Mouse (Mus musculus): ENCODE measurements around the gene Ptprd.
A peak's percentile ranks its signal among the peaks of the same experiment; 100 is the strongest.

Gene Ptprd

DNA sequence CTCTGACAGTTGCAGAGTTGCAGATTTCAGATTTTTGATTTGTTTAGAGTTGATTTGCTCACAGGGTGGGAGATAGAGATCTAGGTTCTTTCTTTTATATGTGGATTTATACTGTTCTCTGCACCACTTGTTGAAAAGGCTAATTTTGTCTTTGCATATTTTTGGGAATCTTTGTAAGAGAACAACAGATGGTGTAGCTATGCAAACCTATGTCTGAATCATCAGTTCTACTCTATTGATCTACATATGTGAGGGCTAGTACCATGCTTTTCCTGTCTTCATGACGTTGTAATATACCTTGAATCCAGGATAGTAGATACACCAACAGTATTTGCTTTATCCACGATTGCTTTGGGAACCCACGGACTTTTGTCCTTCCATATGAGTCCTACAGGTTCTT lies 1628.7 kb downstream of the Ptprd start:
- DNase-seq: no peak

DNA sequence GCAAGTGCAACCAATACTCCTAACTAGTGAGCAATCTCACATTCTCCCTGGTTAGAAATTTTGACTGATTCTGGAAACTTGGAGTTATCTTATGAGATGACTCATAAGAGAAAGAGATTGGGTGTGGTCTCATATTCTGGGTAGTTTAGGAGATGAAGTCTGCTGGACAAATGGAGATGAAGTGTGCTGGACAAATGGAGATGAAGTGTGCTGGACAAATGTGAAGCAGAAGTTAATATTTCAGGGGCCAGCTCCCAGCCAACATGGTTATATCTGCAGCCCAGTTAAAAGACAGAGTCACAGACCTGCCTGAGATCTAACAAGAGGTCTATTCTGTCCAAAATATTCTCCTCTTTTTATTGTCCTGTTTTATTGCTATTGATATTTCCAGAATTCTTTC lies 1645.8 kb downstream of the Ptprd start:
- no peak for DNase-seq

DNA sequence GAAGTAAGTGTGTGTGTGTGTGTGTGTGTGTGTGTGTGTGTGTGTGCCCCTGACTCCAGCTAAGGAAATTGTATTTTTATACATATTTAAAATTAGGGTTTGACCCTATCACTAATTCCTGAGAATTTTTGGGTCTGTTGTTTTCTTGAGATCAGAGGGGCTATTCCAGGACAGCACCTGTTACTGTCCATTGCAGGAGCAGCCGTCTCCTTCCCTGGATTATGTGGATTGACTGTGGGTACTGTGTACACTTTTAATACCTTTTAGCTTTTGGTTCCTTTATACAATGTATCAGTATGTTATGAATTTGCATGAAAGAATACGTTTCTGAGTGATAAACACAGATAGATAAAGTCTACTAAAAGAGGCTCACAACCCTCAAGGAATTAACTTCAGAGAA lies 1670.0 kb downstream of the Ptprd start:
- no peak for DNase-seq

DNA sequence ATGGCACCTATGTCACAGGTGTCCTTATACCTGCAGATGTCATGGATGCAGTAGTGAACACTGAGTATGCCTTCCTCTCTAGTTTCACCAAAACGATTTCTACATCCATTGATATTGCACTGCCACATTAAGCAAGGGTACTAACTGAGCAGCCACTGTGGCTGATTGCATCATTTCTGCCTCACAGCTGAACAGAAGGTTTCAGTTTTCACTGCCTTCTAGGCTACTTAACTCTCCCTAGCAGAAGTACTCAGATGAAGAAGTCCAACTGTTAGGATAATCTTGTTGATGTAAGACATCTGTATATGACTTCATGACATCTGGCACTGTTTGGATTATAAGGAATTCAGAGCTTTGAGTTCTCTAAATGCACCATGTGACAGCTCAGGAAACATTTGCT lies 1678.8 kb downstream of the Ptprd start:
- no peak for DNase-seq

DNA sequence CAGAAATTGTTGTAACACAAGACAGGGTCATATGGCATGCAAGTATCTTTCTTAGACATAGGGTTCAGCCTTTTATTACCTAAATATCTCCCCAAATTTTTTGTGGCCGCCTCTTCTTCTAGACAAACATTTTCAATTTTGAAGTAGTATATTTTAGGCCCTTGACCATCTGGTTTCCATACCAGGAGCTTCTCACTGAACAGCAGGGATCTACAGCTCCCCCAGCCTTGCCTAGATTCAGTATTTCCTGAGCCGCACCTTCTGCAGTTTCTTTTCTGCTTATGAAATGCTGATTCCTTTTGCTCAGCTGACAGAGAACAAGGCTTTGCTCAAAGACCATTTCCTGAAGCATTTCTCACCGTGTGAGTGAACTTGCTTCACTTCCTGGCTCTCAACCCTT lies 1686.5 kb downstream of the Ptprd start:
- DNase-seq: no peak

DNA sequence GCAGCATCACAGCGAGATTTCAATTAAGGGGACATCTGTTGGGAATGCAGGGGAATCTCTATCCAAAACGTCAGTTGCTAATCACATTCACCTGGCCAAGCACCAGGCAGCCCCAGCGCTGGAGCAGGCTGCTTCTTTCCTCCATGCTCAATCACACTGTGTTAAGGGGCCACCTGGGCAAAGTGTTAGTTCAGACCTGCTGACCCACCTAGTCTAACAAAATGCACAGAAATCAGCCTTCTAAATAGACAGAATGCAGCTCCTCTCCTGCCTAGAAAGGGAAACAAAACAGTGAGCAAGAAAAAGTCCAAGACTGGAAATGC lies 1708.5 kb downstream of the Ptprd start:
- DNase-seq: no peak

DNA sequence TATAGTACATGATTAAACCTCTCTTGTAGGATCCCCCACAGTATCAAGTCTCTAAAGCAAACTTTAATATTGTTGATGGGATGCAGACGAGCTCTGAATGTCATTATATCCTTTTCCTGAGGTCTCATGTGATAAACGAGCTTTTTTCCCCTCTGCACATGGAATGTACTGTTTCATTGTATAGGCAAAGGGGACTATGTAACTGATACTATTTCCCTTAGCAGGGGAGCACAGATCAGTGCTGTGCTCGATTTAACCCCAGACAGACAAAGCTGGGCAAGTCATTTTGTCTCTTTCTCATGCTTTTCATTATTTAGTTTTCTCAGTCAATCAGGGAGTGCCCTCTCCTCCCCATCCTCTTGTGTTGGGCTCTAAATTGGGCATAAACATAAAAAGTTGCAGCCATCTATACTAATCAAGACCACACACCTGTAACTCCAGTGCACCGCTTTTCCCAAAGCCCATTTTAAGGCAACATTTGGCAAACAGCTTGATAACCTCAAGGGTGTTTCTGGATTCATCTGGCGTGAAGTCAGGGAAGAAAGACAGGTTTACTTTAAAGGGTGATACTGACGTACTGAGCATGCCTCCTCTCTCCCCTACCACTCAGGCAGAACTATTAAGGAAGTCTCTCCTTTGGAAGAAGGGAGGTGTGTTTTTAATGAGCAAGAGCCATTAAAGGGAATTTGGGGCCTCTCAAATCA lies 1709.0 kb downstream of the Ptprd start:
- no peak for DNase-seq

DNA sequence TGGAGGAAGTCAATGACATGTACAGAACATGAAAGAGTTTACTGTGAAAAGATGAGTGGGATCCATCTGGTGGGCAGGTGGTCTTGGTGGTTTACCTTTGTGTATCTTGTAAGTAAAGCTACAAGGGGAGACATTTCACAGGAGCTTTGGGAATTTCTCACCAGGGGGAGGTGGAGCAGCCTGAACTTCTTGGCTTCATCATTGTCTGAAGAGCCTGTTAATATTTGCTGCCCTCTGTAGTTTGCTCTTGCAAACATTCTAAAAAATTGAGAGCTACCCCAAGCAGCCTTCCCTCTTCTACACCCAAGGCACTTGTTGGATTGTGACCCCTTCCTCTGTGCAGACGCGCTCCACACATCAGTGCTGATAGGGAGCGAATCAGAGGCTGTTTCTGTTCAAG lies 1725.9 kb downstream of the Ptprd start:
- DNase-seq: no peak

DNA sequence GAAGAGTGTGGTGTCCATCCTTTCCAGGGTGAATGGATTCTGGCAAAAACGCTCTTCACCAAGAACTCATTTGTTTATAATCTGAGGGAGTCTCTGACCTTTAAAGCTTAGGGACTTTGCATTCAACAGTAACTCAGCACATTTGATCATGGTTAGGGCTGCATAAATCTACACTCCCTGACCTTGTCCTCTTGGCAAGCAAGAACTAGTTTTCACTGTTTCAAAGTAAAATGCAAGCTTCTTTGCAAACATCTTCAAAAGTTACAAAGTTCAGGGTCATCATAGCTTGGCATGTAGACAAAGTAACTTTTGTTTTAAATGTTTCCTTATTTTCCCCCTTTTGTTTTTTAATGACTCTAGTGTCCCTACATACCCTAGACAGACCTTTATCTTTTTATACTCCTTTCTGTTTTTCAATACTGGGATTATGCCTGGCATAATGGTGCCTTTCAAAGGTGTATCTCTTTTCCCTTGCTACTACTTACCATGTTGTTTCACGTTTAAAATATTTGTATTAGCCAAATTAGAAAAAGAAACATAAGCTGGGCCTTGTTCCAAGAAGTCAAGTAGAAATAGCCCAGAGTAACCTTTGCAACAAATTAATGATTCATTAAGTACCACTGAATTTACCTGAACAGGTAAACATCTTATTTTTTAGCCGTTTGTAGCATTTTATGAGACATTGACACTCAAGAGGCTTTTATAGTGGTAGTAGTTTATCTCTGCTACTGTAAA lies 1743.2 kb downstream of the Ptprd start:
- no peak for DNase-seq

DNA sequence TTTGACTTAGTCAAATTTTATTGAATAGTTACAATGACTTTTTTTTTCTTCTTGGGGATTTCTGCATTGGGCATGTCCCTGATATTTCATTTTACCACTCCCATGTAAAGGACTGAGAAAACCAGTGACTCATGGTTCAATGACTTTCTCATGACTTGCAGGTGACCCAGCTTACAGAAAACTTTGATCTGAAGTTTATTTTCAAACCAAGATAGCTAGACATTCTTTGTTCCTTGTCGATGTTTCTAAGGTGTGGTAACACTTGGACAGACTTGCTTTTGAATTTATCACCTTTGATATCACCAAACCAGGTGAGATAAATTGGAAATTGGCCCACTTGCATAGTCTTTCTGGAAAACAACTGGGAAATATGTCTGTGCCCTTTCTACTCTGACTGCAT lies 1747.1 kb downstream of the Ptprd start:
- no peak for DNase-seq

DNA sequence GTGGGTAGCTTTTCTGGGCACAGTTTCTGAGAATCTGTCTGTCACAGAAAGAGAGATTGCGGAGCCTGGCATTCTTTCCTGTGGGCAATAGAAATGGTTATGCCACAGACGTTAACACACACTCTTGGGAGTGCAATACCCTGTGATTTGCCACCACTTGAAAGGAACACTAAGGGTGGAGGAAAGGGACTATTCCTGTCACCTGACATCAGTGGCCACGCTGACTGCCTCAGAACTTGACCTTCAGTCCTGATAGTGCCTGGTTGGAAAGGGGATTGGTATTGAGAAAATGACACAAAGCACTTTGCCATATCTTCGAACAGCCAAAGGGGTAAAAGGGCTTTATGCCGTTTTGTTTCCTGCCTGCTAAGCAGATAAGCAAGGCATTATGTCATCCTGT lies 1750.4 kb downstream of the Ptprd start:
- no peak for DNase-seq

DNA sequence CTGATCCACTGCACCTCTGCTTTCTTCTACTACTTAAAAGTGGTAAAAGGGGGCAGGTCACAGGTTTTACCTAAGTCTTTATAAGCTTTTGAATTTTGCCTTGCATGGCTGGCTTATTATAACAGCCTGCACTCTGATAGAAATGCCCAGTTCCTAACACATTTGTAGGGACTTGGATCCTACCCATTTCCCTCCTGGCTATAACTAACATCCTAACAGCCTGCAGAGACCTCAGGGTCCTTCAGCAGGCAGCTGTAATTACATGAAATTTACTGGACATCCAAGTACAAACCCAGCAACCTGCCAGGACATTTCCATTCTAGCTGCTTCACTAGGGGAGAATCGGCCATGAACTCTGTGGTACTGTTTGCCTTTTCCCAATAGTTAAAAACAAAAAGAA lies 1751.2 kb downstream of the Ptprd start:
- DNase-seq: no peak

DNA sequence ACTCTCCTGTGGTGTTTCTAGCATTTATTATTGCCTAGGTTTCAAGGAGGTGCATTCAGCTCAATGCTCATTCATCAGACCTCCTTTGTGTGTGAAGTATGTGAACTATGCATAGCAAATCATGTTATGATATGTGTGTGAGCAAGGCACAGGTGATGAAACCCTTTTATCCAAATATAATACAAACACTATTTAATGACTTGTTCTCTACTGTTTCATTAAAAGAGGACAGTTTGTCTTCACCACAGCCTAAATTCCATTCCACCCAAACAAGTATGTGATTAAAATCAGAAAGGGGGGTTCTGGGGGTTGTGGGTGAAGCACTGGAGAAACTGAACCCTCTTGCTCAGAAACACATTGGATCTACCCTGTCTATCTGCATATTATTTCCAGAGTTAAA lies 1752.1 kb downstream of the Ptprd start:
- DNase-seq: no peak

DNA sequence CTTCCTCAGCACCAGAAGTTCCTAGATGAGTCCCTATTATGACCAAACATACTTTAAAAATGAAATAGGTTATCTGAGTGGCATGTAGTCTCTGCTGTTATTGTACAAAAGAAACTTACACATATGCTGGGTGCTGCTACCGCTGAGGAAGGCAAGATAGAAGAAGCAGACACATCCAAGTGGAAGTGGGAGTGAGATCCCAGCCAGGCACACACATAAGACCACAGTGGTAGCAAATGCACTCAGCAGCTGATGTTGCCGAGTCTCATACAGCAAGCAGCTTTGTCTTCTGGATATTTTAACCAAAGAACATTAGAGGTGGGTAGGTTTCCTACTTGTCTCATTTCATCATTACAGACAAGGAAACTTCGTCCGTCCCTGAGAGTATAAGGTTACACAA lies 1759.5 kb downstream of the Ptprd start:
- DNase-seq: no peak

DNA sequence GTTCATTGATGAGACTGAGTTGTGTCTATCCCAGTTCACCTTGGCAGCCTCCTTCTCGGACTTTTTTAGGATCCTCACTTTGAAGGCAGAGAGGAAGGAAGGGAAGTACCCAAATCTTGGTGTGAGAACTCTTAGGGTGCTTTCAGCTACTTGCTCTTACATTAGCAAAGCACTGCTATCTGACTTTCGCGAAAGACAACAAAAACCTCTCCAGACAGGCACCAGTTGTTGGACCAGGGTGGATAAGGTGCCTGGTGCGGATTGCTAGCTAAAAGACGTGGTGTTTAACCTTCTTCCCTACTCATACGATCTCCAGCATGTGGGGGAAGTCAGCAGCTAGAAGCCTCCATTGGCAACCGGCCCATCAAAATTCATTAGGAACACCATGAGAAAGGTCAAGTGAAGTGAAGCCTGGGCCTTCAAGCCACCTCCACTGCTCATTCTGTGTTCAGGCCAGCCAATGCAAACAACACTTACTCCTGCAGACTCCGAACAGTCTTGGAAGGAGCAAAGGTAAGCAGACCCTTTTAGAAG lies 1760.7 kb downstream of the Ptprd start:
- no peak for DNase-seq

DNA sequence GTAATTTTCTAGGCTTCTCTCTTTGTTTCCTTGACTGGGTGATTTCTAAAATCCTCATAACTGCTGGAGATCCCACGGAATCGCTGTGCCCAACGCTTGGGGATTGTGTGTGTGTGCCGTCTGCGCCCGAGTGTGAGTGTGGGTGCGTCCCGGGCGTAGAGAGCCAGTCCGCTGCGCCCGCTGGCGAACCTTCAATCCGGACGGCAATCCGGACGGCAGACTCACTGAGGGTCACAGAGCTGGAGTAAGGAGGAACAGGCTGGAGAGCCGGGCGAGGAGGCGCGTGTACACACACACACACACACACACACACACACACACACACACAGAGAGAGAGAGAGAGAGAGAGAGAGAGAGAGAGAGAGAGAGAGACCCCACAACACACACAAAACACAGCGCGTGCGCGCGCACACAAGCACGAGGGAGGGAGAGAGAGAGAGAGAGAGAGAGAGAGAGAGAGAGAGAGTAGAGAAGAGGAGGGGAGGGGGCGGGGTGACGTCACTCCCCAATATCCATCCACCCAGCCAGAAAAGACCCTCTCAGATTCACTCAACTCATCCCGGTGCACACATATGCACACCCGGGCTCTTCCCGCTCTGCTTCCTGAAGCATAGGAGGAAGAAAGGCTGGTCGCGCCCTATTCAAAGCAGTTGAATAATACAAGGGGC lies 1761.3 kb downstream of the Ptprd start:
- DNase-seq: no peak

DNA sequence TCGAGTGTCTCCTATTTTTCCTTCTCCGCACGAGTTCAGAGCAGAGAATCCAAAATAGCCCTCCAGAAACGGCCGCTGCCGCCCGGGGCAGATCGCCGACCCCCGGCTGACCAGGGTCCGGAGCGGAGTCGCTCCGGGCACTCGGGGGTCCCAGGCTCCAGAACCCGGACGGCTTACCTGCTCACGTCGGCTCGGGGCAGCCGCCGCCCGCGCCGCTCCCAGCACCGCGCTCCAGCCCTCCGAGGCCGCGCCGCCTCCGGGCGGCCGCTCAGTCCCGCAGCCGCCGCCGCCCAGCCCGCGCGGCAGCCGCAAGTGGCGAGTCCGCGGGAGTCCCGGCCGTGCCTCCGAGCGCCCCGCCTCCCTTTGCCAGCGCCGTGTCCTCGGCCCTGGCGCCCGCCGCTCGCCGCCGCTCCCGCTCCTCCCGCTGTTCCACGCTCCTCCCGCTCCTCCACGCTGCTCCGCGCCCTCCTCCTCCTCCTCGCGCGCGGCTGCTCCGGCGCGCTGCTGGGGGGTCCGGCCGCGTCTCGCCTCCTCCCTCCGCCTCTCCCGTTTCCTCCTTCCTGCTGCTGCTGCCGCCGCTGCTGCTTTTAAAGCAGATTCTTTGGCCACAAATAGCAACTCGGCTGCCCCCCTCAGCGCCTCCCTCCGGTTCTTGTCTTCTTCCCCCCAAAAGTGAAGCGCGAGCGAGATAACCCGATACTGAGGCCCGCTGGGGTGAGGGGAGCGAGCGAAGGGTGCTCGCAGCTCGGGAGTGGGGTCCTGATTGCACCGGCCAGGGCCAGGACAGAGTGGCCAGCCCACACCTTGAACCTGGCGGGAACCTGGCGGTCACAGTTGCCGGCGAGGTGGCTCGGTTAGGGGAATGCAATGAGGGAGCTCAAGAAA lies 1762.1 kb downstream of the Ptprd start:
- peak in 1 of 2 experiments; percentile 6 for DNase-seq

DNA sequence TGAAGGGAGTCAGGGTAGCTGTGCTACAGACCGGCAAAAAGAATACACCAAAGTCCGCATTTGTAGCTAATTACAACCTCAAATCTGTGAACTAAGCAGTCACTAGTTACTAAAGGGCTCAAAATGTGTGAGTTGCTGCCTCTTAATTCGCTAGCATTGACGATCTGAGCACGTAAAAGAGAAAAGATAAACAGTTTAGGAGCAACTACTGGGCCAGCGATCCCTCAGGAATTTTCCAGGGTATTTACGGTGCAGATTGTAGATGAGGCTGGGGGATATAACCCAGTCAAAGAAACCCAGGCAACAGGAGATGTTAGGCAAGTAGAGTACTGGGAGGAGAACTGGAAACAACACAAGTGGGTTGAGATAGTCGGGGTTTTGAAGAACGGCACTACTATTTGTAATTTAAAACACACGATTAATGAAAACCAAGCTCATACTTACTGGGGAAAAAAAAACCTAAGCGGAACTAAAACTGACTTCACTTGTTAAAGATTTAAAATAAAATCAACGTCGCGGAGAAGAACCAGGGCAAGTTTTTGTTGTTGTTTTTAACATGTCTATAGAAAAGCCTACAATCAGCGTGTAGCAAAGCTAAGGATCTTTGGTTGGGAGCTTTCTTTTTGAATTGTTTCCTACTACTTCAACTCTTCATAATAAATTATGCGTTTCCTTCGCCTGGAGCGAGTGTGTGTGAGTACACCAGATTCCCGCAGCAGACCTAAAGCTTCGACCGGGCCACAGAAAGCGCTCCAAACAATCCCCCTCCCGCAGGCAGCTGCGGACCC lies 1762.9 kb downstream of the Ptprd start:
- DNase-seq: no peak

DNA sequence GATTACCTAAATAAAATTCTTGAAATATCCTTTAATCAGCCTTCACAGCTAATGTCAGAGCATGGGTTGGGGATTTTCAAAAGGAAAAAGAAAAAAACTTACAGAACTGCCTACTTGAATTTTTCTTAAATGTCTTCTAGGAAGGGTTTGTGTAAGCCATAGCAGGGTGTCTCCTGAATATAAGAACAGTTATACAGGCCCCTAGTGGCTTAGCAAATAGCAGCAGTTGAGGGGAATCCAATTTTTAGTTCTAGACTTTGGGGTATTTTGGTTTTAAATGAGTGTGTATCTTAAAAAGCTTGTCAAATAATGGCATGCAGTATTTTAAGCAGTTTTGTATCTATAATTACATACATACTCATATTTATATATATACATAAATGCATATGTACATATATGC lies 1764.4 kb downstream of the Ptprd start:
- no peak for DNase-seq

DNA sequence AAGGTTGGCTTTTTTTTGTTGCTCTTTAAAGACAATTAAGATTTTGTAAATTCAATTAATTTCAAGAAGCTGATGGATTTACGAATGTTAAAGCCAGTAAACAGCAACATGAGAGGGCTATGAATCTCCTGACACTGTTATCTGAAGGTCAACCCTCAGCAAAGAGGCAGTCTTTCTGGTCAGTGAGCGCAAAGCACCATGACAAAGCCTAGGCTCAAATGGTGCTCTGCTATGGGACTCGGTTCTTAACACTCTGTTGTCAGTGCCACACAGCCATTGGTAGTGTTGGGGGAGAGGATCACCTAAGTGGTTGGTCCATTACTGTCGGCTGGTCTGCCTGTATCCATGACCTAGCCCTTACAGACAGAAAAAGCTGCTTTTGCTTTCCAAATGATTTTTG lies 1767.0 kb downstream of the Ptprd start:
- no peak for DNase-seq

DNA sequence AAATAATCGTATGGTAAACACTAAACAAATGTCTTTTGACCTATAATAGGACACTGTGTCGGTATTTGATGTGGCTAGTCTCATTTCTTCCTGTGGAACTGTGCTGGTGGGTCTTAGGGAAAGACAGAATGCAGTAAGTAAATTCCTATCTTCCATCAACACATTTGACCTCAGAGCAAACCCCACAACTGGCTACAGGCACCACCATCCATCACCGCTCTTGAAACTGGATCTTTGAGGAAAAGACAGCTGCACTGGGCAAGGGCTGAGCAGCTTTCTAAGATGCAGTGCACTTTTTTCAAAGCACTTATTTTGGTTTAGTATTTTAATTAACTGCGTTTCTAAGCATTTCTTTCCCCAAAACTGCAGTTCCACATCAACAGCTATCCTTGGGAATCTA lies 1768.2 kb downstream of the Ptprd start:
- no peak for DNase-seq

DNA sequence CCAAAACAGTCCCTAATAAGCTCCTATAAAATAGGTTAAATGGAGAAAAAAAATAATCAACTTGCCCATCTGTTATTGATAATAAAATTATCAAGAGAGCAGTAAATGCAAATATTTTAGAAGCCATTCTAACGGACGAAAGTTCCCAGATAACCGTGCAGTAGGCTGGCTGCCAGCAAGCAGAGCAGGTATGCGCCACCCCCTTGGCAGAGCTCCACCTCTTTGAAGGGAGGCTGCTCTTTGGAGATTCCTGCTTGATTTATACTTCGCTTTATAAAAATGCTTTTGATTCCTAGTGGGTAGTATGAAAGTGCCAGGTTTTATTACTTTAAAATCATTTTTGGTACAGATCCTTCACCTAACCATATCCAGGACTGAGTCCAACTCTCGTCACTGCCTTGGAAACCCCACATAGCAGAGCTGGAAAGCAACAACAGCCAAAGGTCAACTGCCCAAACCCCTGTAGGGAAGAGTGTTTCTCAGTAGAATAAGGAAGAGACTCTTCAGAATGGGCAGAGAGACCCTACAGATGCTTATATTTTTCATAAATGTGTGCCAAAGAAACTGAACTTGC lies 1770.9 kb downstream of the Ptprd start:
- DNase-seq: no peak

All from thymus, postnatal 36 days (tissue).